Mouse (Mus musculus) embryonic facial prominence, embryonic 10.5 days (tissue): ENCODE results near the gene Brap. TPM values are rescaled to one million over a fixed set of nuclear protein-coding genes. Genes with fewer than 3 reads are reported as not detected.

ENCODE experiments used
- DNase-seq: peaks from one replicate; pipeline ENCODE4 v3.0.0-alpha.2; 2017; ENCODE audit warnings: low spot score
- H3K27ac ChIP-seq: fragments of 300-500 bp; sonication (generic); replicated peaks from 2 replicates; pipeline ENCODE4 v1.5.1; 2016; ENCODE audit warnings: mild to moderate bottlenecking
- H3K27me3 ChIP-seq: fragments of 300-500 bp; sonication (generic); replicated peaks from 2 replicates; pipeline ENCODE4 v1.6.1; 2016; ENCODE audit warnings: low read depth, mild to moderate bottlenecking; ENCODE audit not compliant: poor library complexity, severe bottlenecking
- H3K36me3 ChIP-seq: fragments of 300-500 bp; sonication (generic); replicated peaks from 2 replicates; pipeline ENCODE4 v1.6.1; 2016; ENCODE audit warnings: mild to moderate bottlenecking, moderate library complexity
- H3K4me1 ChIP-seq: fragments of 300-500 bp; sonication (generic); 2 replicates; pipeline ENCODE4 v1.6.1; 2016
- H3K4me3 ChIP-seq: fragments of 300-500 bp; sonication (generic); 2 replicates; pipeline ENCODE4 v1.5.1; 2016; ENCODE audit warnings: mild to moderate bottlenecking, moderate library complexity
- H3K9me3 ChIP-seq: fragments of 300-500 bp; sonication (generic); 2 replicates; pipeline ENCODE4 v1.6.1; 2016; ENCODE audit warnings: mild to moderate bottlenecking
- WGBS: fragments of 180-500 bp; shearing (Covaris S2); methylation state at CpG from one replicate; pipeline ENCODE4 v1.1.7; 2016; 5-methylcytosine and 5-hydroxymethylcytosine counted together
- polyA plus RNA-seq: library from polyadenylated mRNA; unstranded; fragments of >200 nt; fragmentation: Nextera tagmentation; extraction: Ambion mirVana; gene quantifications from 2 replicates; pipeline ENCODE4 v1.2.1, GENCODE M21; 2016

The Brap gene
- polyA plus RNA-seq, 1 experiment from 2014 or later, result 44.5 TPM

GRCm38 (mm10) chr5:121711174-121711927 is 51.0 kb downstream of the Brap start, which contains the start of gene Atxn2:
Atxn2 (plus strand) TSS chr5:121711337.
- H3K36me3 ChIP-seq, result peaks cover 15% of the 10 kb centered on the region
- H3K4me3 ChIP-seq, result peak within 1 kb of the TSS; percentile 78
- no peaks in the 10 kb centered on the region for H3K9me3 ChIP-seq
- DNase-seq, result peak; percentile 91
- no peaks in the 10 kb centered on the region for H3K27me3 ChIP-seq
- peaks cover 39% of the 10 kb centered on the region for H3K4me1 ChIP-seq
- WGBS, result 5% methylated on average over 103 of the region's 103 CpGs
- H3K27ac ChIP-seq, result peak within 1 kb of the TSS; percentile 98

GRCm38 (mm10) chr5:121711928-121712231 is 51.5 kb downstream of the Brap start:
- DNase-seq, result no peak
- no peaks in the 10 kb centered on the region for H3K27me3 ChIP-seq
- peaks cover 20% of the 10 kb centered on the region for H3K36me3 ChIP-seq
- peak overlapping the region; percentile 78 for H3K4me3 ChIP-seq
- peaks cover 42% of the 10 kb centered on the region for H3K4me1 ChIP-seq
- H3K27ac ChIP-seq, result peak overlapping the region; percentile 98
- no peaks in the 10 kb centered on the region for H3K9me3 ChIP-seq
- under 1% methylated on average over 56 of the region's 57 CpGs for WGBS

- Histone ChIP-seq H3K27me3 (no peaks in the 10 kb centered on the region), H3K4me3 (peak overlapping the region; percentile 78), H3K9me3 (no peaks in the 10 kb centered on the region), H3K27ac (peak overlapping the region; percentile 98), H3K36me3 (peaks cover 25% of the 10 kb centered on the region), H3K4me1 (peaks cover 42% of the 10 kb centered on the region)
- peak; percentile 74 for DNase-seq
- under 1% methylated on average over 66 of the region's 66 CpGs for WGBS
Observed at GRCm38 (mm10) chr5:121712232-121712933, 52.0 kb downstream of the Brap start.

GRCm38 (mm10) chr5:121712934-121713538 is 52.7 kb downstream of the Brap start:
- peak; percentile 67 for DNase-seq
- Histone ChIP-seq H3K4me3 (peak overlapping the region; percentile 78), H3K36me3 (peaks cover 31% of the 10 kb centered on the region), H3K27me3 (no peaks in the 10 kb centered on the region), H3K27ac (peak overlapping the region; percentile 98), H3K9me3 (no peaks in the 10 kb centered on the region), H3K4me1 (peaks cover 42% of the 10 kb centered on the region)
- WGBS, result under 1% methylated on average over 32 of the region's 32 CpGs

- Histone ChIP-seq H3K4me3 (peak overlapping the region; percentile 78), H3K36me3 (peaks cover 36% of the 10 kb centered on the region), H3K27ac (no peak overlapping the region), H3K4me1 (peaks cover 45% of the 10 kb centered on the region), H3K27me3 (no peaks in the 10 kb centered on the region), H3K9me3 (no peaks in the 10 kb centered on the region)
- no peak for DNase-seq
- 81% methylated on average over 1 of the region's 1 CpGs for WGBS
Observed at GRCm38 (mm10) chr5:121714331-121714730, 54.0 kb downstream of the Brap start.

DNA sequence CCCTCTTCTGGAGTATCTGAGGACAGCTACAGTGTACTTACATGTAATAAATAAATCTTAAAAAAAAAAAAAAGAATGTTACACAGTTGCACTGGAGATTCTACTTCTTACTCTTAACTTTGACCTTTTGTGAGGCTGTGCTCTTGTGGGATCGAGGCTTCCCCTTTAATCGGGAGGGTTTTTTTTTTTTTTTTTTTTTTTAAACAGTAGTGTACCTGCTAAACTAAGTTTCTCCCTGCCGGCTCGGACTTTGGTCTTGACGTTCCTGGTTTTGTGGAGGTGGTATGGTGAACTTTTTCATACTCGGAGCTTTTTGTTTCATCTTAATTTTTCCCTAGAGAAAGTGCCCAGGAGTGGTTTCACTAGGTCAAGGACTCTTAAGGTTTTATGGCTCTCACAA is 54.6 kb downstream of the Brap start:
- Histone ChIP-seq H3K9me3 (no peaks in the 10 kb centered on the region), H3K4me3 (no peak overlapping the region), H3K27ac (no peak overlapping the region), H3K4me1 (peaks cover 48% of the 10 kb centered on the region), H3K27me3 (no peaks in the 10 kb centered on the region), H3K36me3 (peaks cover 36% of the 10 kb centered on the region)
- no peak for DNase-seq
- WGBS, result 90% methylated on average over 6 of the region's 6 CpGs

DNA sequence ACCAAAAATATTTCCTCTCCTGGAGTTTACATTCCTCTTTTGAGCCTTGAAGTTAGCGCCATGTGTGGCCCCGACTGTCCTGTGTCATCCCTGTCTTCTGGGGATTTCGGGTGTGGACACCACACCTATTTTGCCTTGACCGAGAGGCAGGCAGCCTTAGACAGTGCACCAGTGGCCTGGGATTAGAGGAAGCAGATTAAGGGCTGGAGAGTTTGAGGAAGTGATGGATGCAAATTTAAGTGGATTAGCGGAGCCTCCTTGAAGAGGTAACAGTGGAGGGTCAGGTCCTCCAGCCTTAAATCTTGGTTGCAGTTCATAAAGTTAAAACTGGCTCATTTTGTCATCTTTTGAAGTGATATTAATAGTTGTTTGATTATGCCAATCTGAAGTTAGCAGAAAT is 58.1 kb downstream of the Brap start:
- no peak for DNase-seq
- Histone ChIP-seq H3K36me3 (peaks cover 39% of the 10 kb centered on the region), H3K27me3 (no peaks in the 10 kb centered on the region), H3K27ac (no peak overlapping the region), H3K9me3 (no peaks in the 10 kb centered on the region), H3K4me1 (peaks cover 34% of the 10 kb centered on the region), H3K4me3 (no peak overlapping the region)
- 84% methylated on average over 5 of the region's 5 CpGs for WGBS

DNA sequence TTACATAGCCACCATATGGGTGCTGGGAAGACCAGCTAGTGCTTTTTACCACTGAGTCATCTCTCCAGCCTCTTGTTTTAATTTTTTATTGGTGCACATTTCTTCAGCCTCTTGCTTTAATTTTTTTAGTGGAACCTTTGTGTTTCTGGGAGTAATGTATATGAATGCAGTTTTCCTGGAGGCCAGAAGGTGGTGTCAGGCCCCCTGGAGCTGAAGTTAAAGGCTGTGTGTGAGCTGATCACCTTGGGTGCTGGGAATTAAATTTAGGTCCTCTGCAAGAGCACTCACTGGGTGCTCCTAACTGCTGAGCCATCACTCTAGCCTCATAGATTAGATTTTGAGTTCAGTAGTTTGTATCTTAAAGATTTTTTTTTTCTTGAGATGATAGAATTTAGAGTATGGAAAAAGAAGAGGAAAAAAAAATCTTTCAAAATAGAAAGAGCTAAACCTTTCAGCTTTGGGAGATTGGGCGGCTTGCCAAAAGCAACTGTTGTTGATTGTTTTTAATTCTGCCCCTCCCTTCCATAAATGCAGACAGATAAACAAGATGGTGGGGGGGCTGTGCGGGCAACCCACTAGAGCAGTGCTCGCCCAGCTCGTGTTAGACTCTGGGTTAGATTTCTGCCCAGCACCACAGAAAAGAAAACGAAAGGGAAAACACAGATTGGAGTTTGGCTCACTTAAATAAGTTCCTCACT is 60.7 kb downstream of the Brap start:
- Histone ChIP-seq H3K4me1 (peaks cover 12% of the 10 kb centered on the region), H3K9me3 (no peaks in the 10 kb centered on the region), H3K36me3 (peaks cover 27% of the 10 kb centered on the region), H3K27me3 (no peaks in the 10 kb centered on the region), H3K27ac (no peak overlapping the region), H3K4me3 (no peak overlapping the region)
- DNase-seq, result no peak
- WGBS, result 90% methylated on average over 5 of the region's 5 CpGs

GRCm38 (mm10) chr5:121721841-121722240 is 61.5 kb downstream of the Brap start:
- H3K36me3 ChIP-seq, result peaks cover 25% of the 10 kb centered on the region
- no peaks in the 10 kb centered on the region for H3K9me3 ChIP-seq
- no peak overlapping the region for H3K27ac ChIP-seq
- no peaks in the 10 kb centered on the region for H3K27me3 ChIP-seq
- WGBS, result 85% methylated on average over 3 of the region's 3 CpGs
- no peak overlapping the region for H3K4me3 ChIP-seq
- DNase-seq, result no peak
- H3K4me1 ChIP-seq, result peaks cover 6% of the 10 kb centered on the region; the same call in 1 of the 2 replicates

- no peak for DNase-seq
- Histone ChIP-seq H3K36me3 (peaks cover 35% of the 10 kb centered on the region), H3K4me3 (no peak overlapping the region), H3K27ac (no peak overlapping the region), H3K4me1 (no peaks in the 10 kb centered on the region; the same call in 1 of the 2 replicates), H3K9me3 (no peaks in the 10 kb centered on the region), H3K27me3 (no peaks in the 10 kb centered on the region)
- WGBS, result 95% methylated on average over 1 of the region's 1 CpGs
Observed at GRCm38 (mm10) chr5:121724678-121725077, 64.3 kb downstream of the Brap start.

GRCm38 (mm10) chr5:121730057-121730456 is 69.7 kb downstream of the Brap start:
- Histone ChIP-seq H3K27me3 (no peaks in the 10 kb centered on the region), H3K4me3 (no peak overlapping the region), H3K27ac (no peak overlapping the region), H3K36me3 (peaks cover 64% of the 10 kb centered on the region), H3K9me3 (no peaks in the 10 kb centered on the region), H3K4me1 (no peaks in the 10 kb centered on the region)
- no peak for DNase-seq
- whole genome bisulfite sequencing, result 96% methylated on average over 2 of the region's 2 CpGs

- H3K4me3 ChIP-seq, result no peak overlapping the region
- no peaks in the 10 kb centered on the region for H3K27me3 ChIP-seq
- no peak for DNase-seq
- H3K9me3 ChIP-seq, result no peaks in the 10 kb centered on the region
- H3K36me3 ChIP-seq, result peaks cover 67% of the 10 kb centered on the region
- H3K27ac ChIP-seq, result no peak overlapping the region
- H3K4me1 ChIP-seq, result no peaks in the 10 kb centered on the region
- 94% methylated on average over 3 of the region's 3 CpGs for WGBS
Observed at GRCm38 (mm10) chr5:121736641-121737040, 76.3 kb downstream of the Brap start.
